Mouse (Mus musculus): ENCODE measurements around the gene Cxcl16. TPM values are rescaled to one million over a fixed set of nuclear protein-coding genes. Genes with fewer than 3 reads are reported as not detected.

Cxcl16 gene
- total and polyA plus RNA-seq, 2 experiments, result 5.7 to 10.2 TPM

- H3K4me3 ChIP-seq (ENCODE audit: insufficient read depth, low read depth, low read length), result no peak overlapping the region
- H3K27ac ChIP-seq (replicated peaks; ENCODE audit: insufficient read depth, low read depth, low read length), result no peak overlapping the region
- H3K9ac ChIP-seq (ENCODE audit: low read depth, low read length), result no peak overlapping the region
- DNase-seq (ENCODE audit: extremely low read depth, low read depth, low spot score), result no peak
- 73% methylated on average over 4 of the region's 4 CpGs for WGBS
- no peaks in the 10 kb centered on the region for H3K27me3 ChIP-seq (ENCODE audit: control insufficient read depth, insufficient read depth, low read length)
- no peaks in the 10 kb centered on the region for H3K4me1 ChIP-seq (ENCODE audit: control insufficient read depth, insufficient read depth, low read length)
- TF ChIP-seq POLR2A (IDR thresholded peaks at IDR 0.05; ENCODE audit: extremely low read depth, insufficient read depth, low read length) (no peak), CTCF (IDR thresholded peaks at IDR 0.05; ENCODE audit: low read depth, low read length) (no peak)
- no peaks in the 10 kb centered on the region for H3K36me3 ChIP-seq (ENCODE audit: control insufficient read depth, insufficient read depth, low read length)
- no peaks in the 10 kb centered on the region for H3K79me2 ChIP-seq (ENCODE audit: control insufficient read depth, insufficient read depth, low read length)
These were observed 41.6 kb downstream of the Cxcl16 start for GRCm38 (mm10) chr11:70418199-70418598.

GRCm38 (mm10) chr11:70413961-70414360, 45.8 kb downstream of the Cxcl16 start:
- H3K36me3 ChIP-seq (ENCODE audit: control insufficient read depth, insufficient read depth, low read length), result no peaks in the 10 kb centered on the region
- 2% methylated on average over 3 of the region's 3 CpGs for WGBS
- no peak overlapping the region for H3K4me3 ChIP-seq (ENCODE audit: insufficient read depth, low read depth, low read length)
- no peaks in the 10 kb centered on the region for H3K27me3 ChIP-seq (ENCODE audit: control insufficient read depth, insufficient read depth, low read length)
- peaks cover 7% of the 10 kb centered on the region for H3K79me2 ChIP-seq (ENCODE audit: control insufficient read depth, insufficient read depth, low read length)
- H3K27ac ChIP-seq (replicated peaks; ENCODE audit: insufficient read depth, low read depth, low read length), result no peak overlapping the region
- H3K4me1 ChIP-seq (ENCODE audit: control insufficient read depth, insufficient read depth, low read length), result no peaks in the 10 kb centered on the region; the same call in 1 of the 2 replicates
- no peak overlapping the region for H3K9ac ChIP-seq (ENCODE audit: low read depth, low read length)
- peak; percentile 62 for DNase-seq (ENCODE audit: extremely low read depth, low read depth, low spot score)
- no peak for TF ChIP-seq POLR2A (IDR thresholded peaks at IDR 0.05; ENCODE audit: extremely low read depth, insufficient read depth, low read length)
- TF ChIP-seq CTCF (IDR thresholded peaks at IDR 0.05; ENCODE audit: low read depth, low read length), result peak; percentile 51

- TF ChIP-seq POLR2A (IDR thresholded peaks at IDR 0.05; ENCODE audit: extremely low read depth, insufficient read depth, low read length) (no peak), CTCF (IDR thresholded peaks at IDR 0.05; ENCODE audit: low read depth, low read length) (no peak)
- H3K4me3 ChIP-seq (ENCODE audit: insufficient read depth, low read depth, low read length), result no peak overlapping the region
- H3K27me3 ChIP-seq (ENCODE audit: control insufficient read depth, insufficient read depth, low read length), result no peaks in the 10 kb centered on the region
- H3K36me3 ChIP-seq (ENCODE audit: control insufficient read depth, insufficient read depth, low read length), result no peaks in the 10 kb centered on the region
- WGBS, result 83% methylated on average over 5 of the region's 5 CpGs
- H3K79me2 ChIP-seq (ENCODE audit: control insufficient read depth, insufficient read depth, low read length), result peaks cover 10% of the 10 kb centered on the region
- H3K27ac ChIP-seq (replicated peaks; ENCODE audit: insufficient read depth, low read depth, low read length), result no peak overlapping the region
- no peak for DNase-seq (ENCODE audit: extremely low read depth, low read depth, low spot score)
- H3K9ac ChIP-seq (ENCODE audit: low read depth, low read length), result no peak overlapping the region
- no peaks in the 10 kb centered on the region; the same call in 1 of the 2 replicates for H3K4me1 ChIP-seq (ENCODE audit: control insufficient read depth, insufficient read depth, low read length)
These were observed 47.2 kb downstream of the Cxcl16 start for GRCm38 (mm10) chr11:70412591-70412990.

- no peaks in the 10 kb centered on the region; the same call in 1 of the 2 replicates for H3K4me1 ChIP-seq (ENCODE audit: control insufficient read depth, insufficient read depth, low read length)
- peaks cover 14% of the 10 kb centered on the region for H3K79me2 ChIP-seq (ENCODE audit: control insufficient read depth, insufficient read depth, low read length)
- peak overlapping the region; percentile 71; the same call in 1 of the 2 replicates for H3K4me3 ChIP-seq (ENCODE audit: insufficient read depth, low read depth, low read length)
- H3K27ac ChIP-seq (replicated peaks; ENCODE audit: insufficient read depth, low read depth, low read length), result no peak overlapping the region
- no peak overlapping the region for H3K9ac ChIP-seq (ENCODE audit: low read depth, low read length)
- no peaks in the 10 kb centered on the region for H3K36me3 ChIP-seq (ENCODE audit: control insufficient read depth, insufficient read depth, low read length)
- no peaks in the 10 kb centered on the region for H3K27me3 ChIP-seq (ENCODE audit: control insufficient read depth, insufficient read depth, low read length)
- WGBS, result 63% methylated on average over 6 of the region's 6 CpGs
- DNase-seq (ENCODE audit: extremely low read depth, low read depth, low spot score), result no peak
- TF ChIP-seq CTCF (IDR thresholded peaks at IDR 0.05; ENCODE audit: low read depth, low read length), result no peak
- TF ChIP-seq POLR2A (IDR thresholded peaks at IDR 0.05; ENCODE audit: extremely low read depth, insufficient read depth, low read length), result no peak
These were observed 49.5 kb downstream of the Cxcl16 start for GRCm38 (mm10) chr11:70410297-70410643.

- Histone ChIP-seq H3K79me2 (ENCODE audit: control insufficient read depth, insufficient read depth, low read length) (peaks cover 14% of the 10 kb centered on the region), H3K4me3 (ENCODE audit: insufficient read depth, low read depth, low read length) (peak within 1 kb of the TSS; percentile 71), H3K27me3 (ENCODE audit: control insufficient read depth, insufficient read depth, low read length) (no peaks in the 10 kb centered on the region), H3K36me3 (ENCODE audit: control insufficient read depth, insufficient read depth, low read length) (0 out of 2 replicates have a peak, but pooled peaks cover 1% of the 10 kb centered on the region), H3K4me1 (ENCODE audit: control insufficient read depth, insufficient read depth, low read length) (no peaks in the 10 kb centered on the region; the same call in 1 of the 2 replicates), H3K27ac (replicated peaks; ENCODE audit: insufficient read depth, low read depth, low read length) (0 out of 2 replicates have a peak within 1 kb of the TSS, but pooled peaks have one; percentile 10), H3K9ac (ENCODE audit: low read depth, low read length) (peak within 1 kb of the TSS; percentile 81)
- TF ChIP-seq CTCF (IDR thresholded peaks at IDR 0.05; ENCODE audit: low read depth, low read length) (no peak), POLR2A (IDR thresholded peaks at IDR 0.05; ENCODE audit: extremely low read depth, insufficient read depth, low read length) (0 out of 2 replicates have a peak, but pooled peaks have one; percentile 45)
- DNase-seq (ENCODE audit: extremely low read depth, low read depth, low spot score), result peak; percentile 62
- under 1% methylated on average over 59 of the region's 59 CpGs for WGBS
These were observed 50.0 kb downstream of the Cxcl16 start, which contains the start of gene Pelp1 for GRCm38 (mm10) chr11:70409594-70410296. Pelp1 (minus strand) TSS chr11:70410031.

Other genes starting within 250 kb of the Cxcl16 start
Only the 30 nearest of the 31 such genes appear.
- gene Slc16a13, start 238.9 kb downstream of the Cxcl16 start, total RNA-seq (2014; rRNA removed), result 0.47 and 1.3 TPM in 2 replicates
- 1.7 and 3.3 TPM in 2 replicates for gene Slc16a13, start 238.9 kb downstream of the Cxcl16 start, polyA plus RNA-seq (2012; rRNA removed)
- 0.74 and 0.81 TPM in 2 replicates for gene Bcl6b, start 230.2 kb downstream of the Cxcl16 start, total RNA-seq (2014; rRNA removed)
- 0.56 and 1.3 TPM in 2 replicates for gene Bcl6b, start 230.2 kb downstream of the Cxcl16 start, polyA plus RNA-seq (2012; rRNA removed)
- gene 0610010K14Rik, start 222.1 kb downstream of the Cxcl16 start, total RNA-seq (2014; rRNA removed), result 6.5 and 9.9 TPM in 2 replicates
- 30.6 and 34.0 TPM in 2 replicates for gene 0610010K14Rik, start 222.1 kb downstream of the Cxcl16 start, polyA plus RNA-seq (2012; rRNA removed)
- gene Gm21988, start 220.2 kb downstream of the Cxcl16 start, total RNA-seq (2014; rRNA removed), result 0.28 and 1.5 TPM in 2 replicates
- 5.8 and 6.8 TPM in 2 replicates for gene Gm21988, start 220.2 kb downstream of the Cxcl16 start, polyA plus RNA-seq (2012; rRNA removed)
- gene Rnasek, start 220.1 kb downstream of the Cxcl16 start, total RNA-seq (2014; rRNA removed), result 7.7 and 9.3 TPM in 2 replicates
- 158 and 176 TPM in 2 replicates for gene Rnasek, start 220.1 kb downstream of the Cxcl16 start, polyA plus RNA-seq (2012; rRNA removed)
- 0.09 and 0.20 TPM in 2 replicates for gene Alox12, start 204.6 kb downstream of the Cxcl16 start, total RNA-seq (2014; rRNA removed)
- gene Alox12, start 204.6 kb downstream of the Cxcl16 start, polyA plus RNA-seq (2012; rRNA removed), result 0.28 and 0.46 TPM in 2 replicates
- gene Alox12e, start 137.4 kb downstream of the Cxcl16 start, total RNA-seq (2014; rRNA removed), result not detected in 2 replicates
- not detected in 2 replicates for gene Alox12e, start 137.4 kb downstream of the Cxcl16 start, polyA plus RNA-seq (2012; rRNA removed)
- 0.07 and 0.09 TPM in 2 replicates for gene Alox15, start 108.0 kb downstream of the Cxcl16 start, total RNA-seq (2014; rRNA removed)
- 0.10 TPM in 1 of 2 replicates, not detected in the other for gene Alox15, start 108.0 kb downstream of the Cxcl16 start, polyA plus RNA-seq (2012; rRNA removed)
- 3.1 and 3.3 TPM in 2 replicates for gene Pelp1, start 50.0 kb downstream of the Cxcl16 start, total RNA-seq (2014; rRNA removed)
- gene Pelp1, start 50.0 kb downstream of the Cxcl16 start, polyA plus RNA-seq (2012; rRNA removed), result 7.7 and 7.9 TPM in 2 replicates
- 9.5 and 11.5 TPM in 2 replicates for gene Arrb2, start 27.3 kb downstream of the Cxcl16 start, total RNA-seq (2014; rRNA removed)
- gene Arrb2, start 27.3 kb downstream of the Cxcl16 start, polyA plus RNA-seq (2012; rRNA removed), result 14.7 and 22.2 TPM in 2 replicates
- 11.2 and 13.3 TPM in 2 replicates for gene Med11, start 8.1 kb downstream of the Cxcl16 start, total RNA-seq (2014; rRNA removed)
- 9.4 and 10.4 TPM in 2 replicates for gene Med11, start 8.1 kb downstream of the Cxcl16 start, polyA plus RNA-seq (2012; rRNA removed)
- 0.74 and 1.5 TPM in 2 replicates for gene Zmynd15, start 551 bp downstream of the Cxcl16 start, total RNA-seq (2014; rRNA removed)
- 2.1 and 4.4 TPM in 2 replicates for gene Zmynd15, start 551 bp downstream of the Cxcl16 start, polyA plus RNA-seq (2012; rRNA removed)
- gene Tm4sf5, start 45.3 kb upstream of the Cxcl16 start, total RNA-seq (2014; rRNA removed), result not detected in 2 replicates
- gene Tm4sf5, start 45.3 kb upstream of the Cxcl16 start, polyA plus RNA-seq (2012; rRNA removed), result not detected in 2 replicates
- 3.2 and 3.9 TPM in 2 replicates for gene Vmo1, start 54.6 kb upstream of the Cxcl16 start, total RNA-seq (2014; rRNA removed)
- gene Vmo1, start 54.6 kb upstream of the Cxcl16 start, polyA plus RNA-seq (2012; rRNA removed), result 5.5 and 7.3 TPM in 2 replicates
- gene Gltpd2, start 59.2 kb upstream of the Cxcl16 start, total RNA-seq (2014; rRNA removed), result 74.9 and 91.6 TPM in 2 replicates
- 276 and 320 TPM in 2 replicates for gene Gltpd2, start 59.2 kb upstream of the Cxcl16 start, polyA plus RNA-seq (2012; rRNA removed)
- gene Psmb6, start 65.4 kb upstream of the Cxcl16 start, total RNA-seq (2014; rRNA removed), result 291 and 298 TPM in 2 replicates
- gene Psmb6, start 65.4 kb upstream of the Cxcl16 start, polyA plus RNA-seq (2012; rRNA removed), result 312 and 336 TPM in 2 replicates
- gene Gm40193, start 73.0 kb upstream of the Cxcl16 start, total RNA-seq (2014; rRNA removed), result not detected in 2 replicates
- not detected in 2 replicates for gene Gm40193, start 73.0 kb upstream of the Cxcl16 start, polyA plus RNA-seq (2012; rRNA removed)
- gene Pld2, start 80.1 kb upstream of the Cxcl16 start, total RNA-seq (2014; rRNA removed), result 3.3 and 3.8 TPM in 2 replicates
- 6.4 and 9.5 TPM in 2 replicates for gene Pld2, start 80.1 kb upstream of the Cxcl16 start, polyA plus RNA-seq (2012; rRNA removed)
- 11.0 and 14.4 TPM in 2 replicates for gene Mink1, start 102.9 kb upstream of the Cxcl16 start, total RNA-seq (2014; rRNA removed)
- 38.4 and 51.4 TPM in 2 replicates for gene Mink1, start 102.9 kb upstream of the Cxcl16 start, polyA plus RNA-seq (2012; rRNA removed)
- not detected in 2 replicates for gene 4930544D05Rik, start 155.9 kb upstream of the Cxcl16 start, total RNA-seq (2014; rRNA removed)
- gene 4930544D05Rik, start 155.9 kb upstream of the Cxcl16 start, polyA plus RNA-seq (2012; rRNA removed), result not detected in 2 replicates
- 0.07 and 0.09 TPM in 2 replicates for gene Chrne, start 159.2 kb upstream of the Cxcl16 start, total RNA-seq (2014; rRNA removed)
- 1.1 and 1.3 TPM in 2 replicates for gene Chrne, start 159.2 kb upstream of the Cxcl16 start, polyA plus RNA-seq (2012; rRNA removed)
- gene Gp1ba, start 179.1 kb upstream of the Cxcl16 start, total RNA-seq (2014; rRNA removed), result 0.07 TPM in 1 of 2 replicates, not detected in the other
- gene Gp1ba, start 179.1 kb upstream of the Cxcl16 start, polyA plus RNA-seq (2012; rRNA removed), result 0.09 TPM in 1 of 2 replicates, not detected in the other
- gene Rnf167, start 187.3 kb upstream of the Cxcl16 start, total RNA-seq (2014; rRNA removed), result 34.3 and 37.7 TPM in 2 replicates
- gene Rnf167, start 187.3 kb upstream of the Cxcl16 start, polyA plus RNA-seq (2012; rRNA removed), result 68.4 and 75.4 TPM in 2 replicates
- gene Slc25a11, start 187.5 kb upstream of the Cxcl16 start, total RNA-seq (2014; rRNA removed), result 108 and 109 TPM in 2 replicates
- 113 and 118 TPM in 2 replicates for gene Slc25a11, start 187.5 kb upstream of the Cxcl16 start, polyA plus RNA-seq (2012; rRNA removed)
- 132 and 210 TPM in 2 replicates for gene Pfn1, start 194.7 kb upstream of the Cxcl16 start, total RNA-seq (2014; rRNA removed)
- gene Pfn1, start 194.7 kb upstream of the Cxcl16 start, polyA plus RNA-seq (2012; rRNA removed), result 583 and 713 TPM in 2 replicates
- 3.0 and 3.3 TPM in 2 replicates for gene Eno3, start 197.2 kb upstream of the Cxcl16 start, total RNA-seq (2014; rRNA removed)
- gene Eno3, start 197.2 kb upstream of the Cxcl16 start, polyA plus RNA-seq (2012; rRNA removed), result 4.0 and 4.5 TPM in 2 replicates
- gene Spag7, start 209.4 kb upstream of the Cxcl16 start, total RNA-seq (2014; rRNA removed), result 29.4 and 31.6 TPM in 2 replicates
- 21.0 and 24.0 TPM in 2 replicates for gene Spag7, start 209.4 kb upstream of the Cxcl16 start, polyA plus RNA-seq (2012; rRNA removed)
- gene Camta2, start 228.1 kb upstream of the Cxcl16 start, total RNA-seq (2014; rRNA removed), result 2.3 and 3.0 TPM in 2 replicates
- gene Camta2, start 228.1 kb upstream of the Cxcl16 start, polyA plus RNA-seq (2012; rRNA removed), result 14.7 and 16.9 TPM in 2 replicates
- 14.1 and 18.4 TPM in 2 replicates for gene Inca1, start 240.2 kb upstream of the Cxcl16 start, total RNA-seq (2014; rRNA removed)
- gene Inca1, start 240.2 kb upstream of the Cxcl16 start, polyA plus RNA-seq (2012; rRNA removed), result 19.5 and 29.9 TPM in 2 replicates
- 50.8 and 60.9 TPM in 2 replicates for gene Kif1c, start 240.6 kb upstream of the Cxcl16 start, total RNA-seq (2014; rRNA removed)
- 75.6 and 93.7 TPM in 2 replicates for gene Kif1c, start 240.6 kb upstream of the Cxcl16 start, polyA plus RNA-seq (2012; rRNA removed)